Mouse (Mus musculus) left cerebral cortex, adult 11 months (tissue): ENCODE data around the gene Tmem150a.

Experiments used
- DNase-seq: peaks from one replicate; pipeline ENCODE4 v3.0.0; 2022; ENCODE audit warnings: low spot score

The Tmem150a gene

DNA sequence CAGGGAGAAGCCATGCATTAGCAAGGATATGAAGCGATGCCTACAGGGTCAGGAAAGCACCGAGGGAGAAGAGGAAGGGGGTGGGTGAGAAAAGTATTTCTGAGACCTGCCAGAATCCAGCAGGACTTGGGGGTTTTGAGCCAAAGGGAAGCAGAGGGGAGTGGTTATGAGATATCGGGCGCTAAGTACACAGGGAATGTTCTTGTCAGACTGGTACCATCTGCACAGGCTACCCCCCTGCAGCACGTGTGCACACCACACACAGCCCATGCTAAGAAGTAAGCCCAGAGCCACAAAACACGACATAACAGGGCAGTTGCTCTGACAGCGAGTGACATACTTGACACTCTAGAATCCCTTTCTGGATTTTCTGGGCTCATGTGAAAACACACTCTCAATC is 19.0 kb downstream of the Tmem150a start:
- DNase-seq, result no peak

DNA sequence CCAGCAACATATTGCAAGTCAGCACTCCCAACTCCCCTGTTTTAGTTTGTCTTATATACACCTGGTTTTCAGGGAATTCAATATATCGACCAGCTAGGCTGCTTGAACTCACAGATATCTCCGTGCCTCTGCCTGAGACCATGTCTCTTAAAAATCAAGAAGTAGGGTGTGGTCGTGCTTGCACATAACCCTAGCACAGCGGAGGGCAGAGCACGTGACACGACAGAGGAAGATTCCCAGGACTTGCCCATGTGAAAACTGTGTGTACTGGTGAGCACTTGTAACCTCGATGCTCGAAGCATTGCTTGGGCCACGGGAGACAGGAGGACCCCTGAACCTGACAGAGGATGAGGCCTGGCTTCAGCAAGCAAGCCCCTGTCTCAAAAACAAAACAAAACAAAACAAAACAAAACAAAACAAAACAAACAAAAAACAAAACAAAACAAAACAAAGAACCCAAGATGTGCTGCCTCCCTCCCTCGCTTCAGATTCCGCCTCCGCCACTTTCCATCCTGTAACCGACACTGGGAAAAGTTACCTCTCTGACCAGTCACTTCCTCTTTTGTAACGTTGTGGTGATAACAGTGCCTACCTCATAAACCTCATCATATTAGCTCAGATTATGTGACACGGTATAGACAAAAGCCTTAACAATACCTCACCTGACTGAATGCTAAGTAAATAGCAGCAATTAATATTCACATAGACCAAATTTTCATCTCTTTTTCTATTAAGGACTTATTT is 19.7 kb downstream of the Tmem150a start:
- DNase-seq, result no peak

DNA sequence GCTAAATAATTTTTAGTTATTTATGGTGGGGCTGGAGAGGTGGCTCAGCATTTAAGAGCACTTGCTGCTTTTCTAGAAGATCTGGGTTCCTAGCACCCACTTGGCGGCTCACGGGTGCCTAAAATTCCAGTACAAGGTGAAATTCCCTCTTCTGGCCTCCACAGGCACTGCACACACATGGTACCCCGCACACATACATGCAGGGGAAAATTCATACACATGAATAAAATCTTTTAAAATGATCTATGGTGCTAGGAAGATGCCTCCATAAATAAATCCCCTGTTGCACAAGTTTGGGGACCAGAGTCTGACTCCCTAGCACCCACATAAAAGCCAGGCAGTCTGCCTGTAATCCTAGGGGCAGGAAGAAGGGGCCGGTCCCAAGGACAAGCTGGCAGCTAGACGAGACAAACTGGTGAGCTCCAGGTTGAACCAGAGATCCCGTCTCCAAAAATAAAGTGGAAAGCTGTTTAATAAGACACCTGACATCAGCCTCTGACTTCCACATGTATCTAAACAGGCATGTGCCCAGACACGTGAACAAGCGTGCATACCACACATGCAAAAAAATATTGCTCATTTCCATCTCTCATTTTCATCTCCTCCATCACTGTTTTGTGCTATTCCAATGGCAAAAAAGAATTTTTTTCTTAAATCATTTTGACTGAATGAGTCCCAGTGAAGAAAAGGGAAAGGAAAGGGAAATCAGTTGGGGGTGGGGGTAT is 23.4 kb downstream of the Tmem150a start:
- no peak for DNase-seq

GRCm38 (mm10) chr6:72379377-72380130 is 24.3 kb downstream of the Tmem150a start:
- no peak for DNase-seq

DNA sequence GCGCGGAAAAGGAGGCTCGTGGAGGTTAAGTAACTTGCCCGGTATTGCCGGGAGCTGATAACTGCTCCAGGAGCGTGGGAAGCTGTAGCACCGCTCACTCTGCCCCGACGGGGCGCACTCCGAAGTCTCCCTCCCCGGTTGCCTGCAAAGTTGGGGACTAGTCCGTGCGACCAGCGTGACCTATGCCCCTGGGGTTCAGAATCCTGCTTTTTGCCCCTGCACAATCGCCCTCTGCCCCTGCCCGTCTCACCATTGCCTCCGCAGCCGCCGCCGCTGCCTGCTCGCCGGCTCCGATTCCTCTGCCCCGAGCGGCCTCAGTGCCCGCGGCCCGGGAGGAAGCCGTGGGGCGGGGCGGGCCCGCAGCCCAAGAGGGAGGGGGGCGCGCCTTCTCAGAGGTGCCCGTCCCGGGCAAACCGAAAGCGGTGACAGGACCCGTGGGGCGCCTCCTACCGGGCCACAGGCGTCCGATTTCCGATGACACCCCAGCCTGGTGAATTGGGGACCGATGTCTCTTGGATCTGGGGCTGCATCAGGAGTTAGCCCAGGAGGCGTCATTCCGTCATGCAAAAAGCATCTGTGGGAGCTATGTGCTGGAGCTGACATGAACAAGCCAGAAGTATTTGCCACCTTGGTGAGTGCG is 25.0 kb downstream of the Tmem150a start, which contains the start of gene Vamp5:
Gene Vamp5 (minus strand): TSS at position 338 of the 640 bp plus-strand sequence.
- DNase-seq, result no peak

DNA sequence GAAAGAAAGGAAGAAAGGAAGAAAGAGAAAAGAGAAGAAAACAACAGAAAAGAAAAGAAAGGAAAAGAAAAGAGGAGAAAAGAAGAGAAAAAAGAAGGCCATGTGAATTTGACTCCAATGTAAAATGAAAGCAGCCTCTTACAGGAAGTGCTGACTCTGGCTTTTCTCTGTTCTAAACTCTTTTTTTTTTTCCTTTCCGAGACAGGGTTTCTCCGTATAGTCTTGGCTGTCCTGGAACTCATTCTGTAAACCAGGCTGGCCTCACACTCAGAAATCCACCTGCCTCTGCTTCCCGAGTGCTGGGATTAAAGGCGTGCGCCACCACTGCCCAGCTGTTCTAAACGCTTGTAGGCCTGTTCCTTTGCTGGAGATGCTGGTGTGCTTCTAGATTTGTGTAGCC is 27.2 kb downstream of the Tmem150a start:
- DNase-seq, result no peak

- DNase-seq, result no peak
Measured at GRCm38 (mm10) chr6:72383142-72383820, 28.0 kb downstream of the Tmem150a start.

DNA sequence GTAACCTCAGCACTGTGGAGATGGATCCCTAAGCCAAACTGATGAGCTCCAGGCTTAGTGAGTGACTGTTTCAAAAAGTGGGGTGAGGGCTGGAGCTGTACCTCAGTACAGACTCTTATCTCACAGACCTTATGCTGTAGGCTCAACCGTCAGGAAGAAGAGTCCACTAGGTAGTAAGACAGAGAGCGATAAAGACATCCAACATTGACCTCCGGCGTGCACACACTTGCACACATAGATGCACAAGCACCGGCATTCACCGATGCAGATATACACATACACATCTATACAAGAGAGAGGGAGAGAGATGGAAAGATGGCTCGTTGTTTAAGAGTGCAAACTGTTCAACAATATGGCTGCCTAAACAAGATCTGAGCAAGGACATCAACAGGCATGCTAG is 28.7 kb downstream of the Tmem150a start:
- DNase-seq, result no peak

GRCm38 (mm10) chr6:72385258-72385657 is 30.0 kb downstream of the Tmem150a start:
- DNase-seq, result no peak

- DNase-seq, result no peak
Measured at GRCm38 (mm10) chr6:72386561-72386960, 31.3 kb downstream of the Tmem150a start.

- DNase-seq, result no peak
Measured at GRCm38 (mm10) chr6:72387816-72388215, 32.6 kb downstream of the Tmem150a start.

DNA sequence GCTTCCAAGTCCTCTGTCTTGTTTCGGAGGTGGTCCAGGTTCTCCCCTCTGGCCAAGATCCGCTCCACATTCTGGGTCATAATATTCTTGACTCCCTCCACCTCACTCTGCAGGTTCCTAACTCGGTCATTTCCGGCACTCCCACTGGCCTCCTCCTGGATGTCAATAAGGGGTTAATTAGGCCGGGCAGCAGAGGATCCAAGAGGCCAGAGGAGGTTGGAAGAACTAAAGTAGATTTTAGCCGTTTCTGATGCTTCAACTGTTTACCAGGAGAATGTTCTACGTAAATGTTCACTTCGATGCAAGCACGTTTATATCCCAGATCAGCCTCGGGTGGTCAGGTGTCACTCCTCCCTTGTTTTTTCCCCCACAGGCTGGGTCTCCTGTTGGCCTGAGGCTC is 33.0 kb downstream of the Tmem150a start:
- DNase-seq, result no peak

DNA sequence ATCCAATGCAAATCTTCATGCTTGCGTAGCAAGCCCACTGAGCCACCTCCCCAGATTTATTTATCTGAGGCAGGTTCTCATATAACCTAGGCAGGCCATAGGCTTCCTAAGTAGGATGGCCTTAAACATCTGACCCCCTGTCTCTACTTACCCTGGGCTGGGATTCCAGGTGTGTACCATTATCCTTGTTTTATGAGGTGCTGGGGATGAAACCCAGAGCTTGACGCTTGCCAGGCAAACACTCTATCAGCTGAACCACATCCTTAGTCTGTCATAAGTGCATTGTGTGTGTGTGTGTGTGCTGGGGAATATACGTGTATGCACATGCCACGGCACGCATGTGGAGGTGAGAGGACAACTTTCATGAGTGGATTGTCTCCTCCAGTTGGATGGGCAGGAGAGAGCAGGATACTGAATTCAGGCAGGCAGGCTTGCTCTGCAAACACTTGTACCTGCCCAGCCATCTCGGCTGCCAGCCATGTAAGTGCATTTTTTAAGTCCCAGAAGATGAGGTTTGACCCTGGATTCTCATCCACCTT is 33.6 kb downstream of the Tmem150a start:
- DNase-seq, result no peak

GRCm38 (mm10) chr6:72389471-72389940 is 34.3 kb downstream of the Tmem150a start:
- DNase-seq, result no peak

GRCm38 (mm10) chr6:72389941-72390771 is 34.9 kb downstream of the Tmem150a start, which contains the start of gene Vamp8:
Gene Vamp8, minus strand, starts transcription at chr6:72390703.
- DNase-seq, result no peak

DNA sequence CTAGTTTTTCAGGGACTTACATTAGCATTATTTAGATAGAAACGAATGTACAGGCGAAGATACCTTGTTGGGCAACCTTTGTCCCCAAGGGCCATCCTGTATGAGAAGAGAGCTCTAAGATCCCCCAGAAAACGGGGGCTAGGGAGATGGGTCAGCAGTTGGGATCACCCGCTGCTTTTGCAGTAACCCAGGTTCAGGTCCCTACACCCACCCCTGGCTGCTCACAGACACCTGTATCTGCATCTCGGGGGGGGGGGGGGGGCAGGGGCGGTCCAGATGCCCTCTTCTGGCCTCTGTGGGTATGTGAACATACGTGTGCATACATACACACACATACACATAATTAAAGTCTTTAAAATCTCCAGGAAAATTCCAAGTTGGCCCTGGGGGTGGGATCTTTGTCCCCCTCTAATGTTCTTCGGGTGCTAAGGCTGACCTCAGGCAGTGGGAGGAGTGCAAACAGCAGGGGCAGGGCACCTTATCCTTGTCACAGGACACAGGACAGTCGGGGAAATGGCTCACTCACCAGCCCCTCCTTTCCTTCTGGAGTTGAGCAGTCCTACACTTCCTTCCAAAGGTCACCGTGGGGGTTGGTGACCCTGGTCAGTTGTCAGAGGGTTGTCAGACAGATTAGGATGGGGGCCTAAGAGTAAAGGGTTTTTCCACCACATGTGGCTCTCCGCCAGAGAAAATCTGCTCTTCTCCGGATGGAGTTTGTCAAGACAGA is 35.7 kb downstream of the Tmem150a start:
- DNase-seq, result no peak

DNA sequence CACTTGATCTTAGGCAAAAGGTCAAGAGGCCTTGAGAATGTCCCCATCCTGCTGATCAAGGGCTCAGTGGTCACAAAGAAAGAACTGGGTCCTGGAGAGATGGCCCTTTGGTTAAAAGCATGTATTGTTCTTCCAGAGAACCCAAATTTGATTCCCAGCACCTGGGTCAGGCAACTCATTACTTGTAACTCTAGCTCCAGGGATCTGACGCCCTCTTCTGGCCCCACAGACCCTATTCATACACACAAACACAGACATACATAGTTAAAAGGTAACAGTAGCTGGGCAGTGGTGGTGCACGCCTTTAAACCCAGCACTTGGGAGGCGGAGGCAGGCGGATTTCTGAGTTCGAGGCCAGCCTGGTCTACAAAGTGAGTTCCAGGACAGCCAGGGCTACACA is 37.1 kb downstream of the Tmem150a start:
- no peak for DNase-seq

DNA sequence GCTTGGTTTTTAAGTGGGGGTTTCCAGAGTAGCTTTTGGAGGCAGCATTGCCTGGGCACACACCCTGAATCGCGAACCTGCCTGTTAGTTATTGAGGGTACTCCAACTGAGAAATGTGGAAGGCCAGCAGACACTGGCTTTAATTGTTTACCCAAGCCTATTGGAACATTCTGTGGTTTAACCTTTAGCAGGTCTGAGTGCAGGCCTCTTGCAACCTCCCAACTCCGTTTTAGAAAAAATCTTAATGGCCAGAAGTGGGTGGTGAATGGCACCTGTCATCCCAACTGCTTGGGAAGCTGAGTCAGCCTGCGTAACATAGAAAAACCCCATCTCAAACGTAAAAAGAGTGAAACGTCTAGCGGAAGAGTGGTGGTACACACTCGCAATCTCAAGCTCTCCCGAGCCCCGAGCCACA is 41.6 kb downstream of the Tmem150a start:
- DNase-seq, result no peak

DNA sequence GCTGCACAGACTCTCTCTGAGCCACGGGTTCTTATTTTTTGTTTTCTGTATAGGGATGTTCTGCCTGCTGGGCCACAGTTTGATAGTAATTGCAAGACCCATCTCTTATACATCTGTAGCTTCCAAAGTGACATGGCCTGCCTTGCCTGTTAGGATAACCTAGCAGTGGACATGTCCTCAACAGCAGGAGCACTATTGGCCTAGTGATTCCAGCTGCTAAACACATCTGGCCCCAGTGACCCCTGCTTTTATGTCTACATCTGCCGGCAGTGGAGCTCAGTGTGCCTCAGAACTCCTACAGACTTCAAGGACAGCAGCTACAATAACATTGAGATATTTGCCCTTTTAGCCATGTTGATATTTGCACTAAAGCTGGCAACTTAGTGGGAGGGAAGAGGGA is 44.7 kb downstream of the Tmem150a start:
- DNase-seq, result no peak

DNA sequence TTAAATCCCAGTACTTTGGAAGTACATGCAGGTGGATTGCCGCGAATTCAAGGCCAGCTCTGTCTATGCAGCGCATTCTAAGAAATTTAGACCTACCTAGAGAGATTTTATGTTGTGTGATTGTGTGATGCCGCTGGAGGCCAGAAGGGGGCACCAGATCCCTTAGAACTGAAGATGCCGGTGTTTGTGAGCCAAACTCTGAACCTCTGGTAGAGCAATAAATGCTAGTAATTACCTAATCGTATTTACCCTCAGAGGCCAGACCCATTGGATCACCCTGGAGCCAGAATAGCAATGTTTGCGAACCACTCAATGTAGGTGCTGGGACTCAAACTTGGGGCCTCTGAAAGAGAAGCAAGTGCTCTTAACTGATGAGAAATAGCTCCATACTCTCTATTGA is 46.6 kb downstream of the Tmem150a start:
- DNase-seq, result no peak
